Mouse (Mus musculus) intestine, postnatal 0 days (tissue): ENCODE measurements around the gene Gm17019. TPM values are rescaled to one million over a fixed set of nuclear protein-coding genes. Genes with fewer than 3 reads are reported as not detected.
"Not testable (repeated sequence)": the region's sequence is repeated elsewhere in the genome, so short reads cannot be mapped to it uniquely, and the experiment has no call there.

Source experiments
- ATAC-seq: fragments of 200-750 bp; cut with Nextera tagmentation; 2 replicates; pipeline ENCODE4 v1.8.0; 2017; ENCODE audit warnings: mild to moderate bottlenecking, moderate TSS enrichment, moderate library complexity
- H3K27ac ChIP-seq: fragments of 300-500 bp; sonication (generic); 2 replicates; pipeline ENCODE4 v1.5.1; 2014; ENCODE audit warnings: mild to moderate bottlenecking, low read depth, low read length, moderate library complexity
- H3K27me3 ChIP-seq: fragments of 300-500 bp; sonication (generic); replicated peaks from 2 replicates; pipeline ENCODE4 v1.6.1; 2014; ENCODE audit warnings: low read length, mixed read lengths; ENCODE audit not compliant: control insufficient read depth, insufficient read depth
- H3K36me3 ChIP-seq: fragments of 300-500 bp; sonication (generic); 2 replicates; pipeline ENCODE4 v1.6.1; 2014; ENCODE audit warnings: mild to moderate bottlenecking, moderate library complexity; ENCODE audit not compliant: control insufficient read depth, insufficient read depth
- H3K4me1 ChIP-seq: fragments of 300-500 bp; sonication (generic); replicated peaks from 2 replicates; pipeline ENCODE4 v1.6.1; 2014; ENCODE audit warnings: antibody characterized with exemption, low read length, mixed read lengths; ENCODE audit not compliant: control insufficient read depth, insufficient read depth
- H3K4me2 ChIP-seq: fragments of 300-500 bp; sonication (generic); replicated peaks from 2 replicates; pipeline ENCODE4 v1.6.1; 2014; ENCODE audit warnings: low read depth, mild to moderate bottlenecking, moderate library complexity
- H3K4me3 ChIP-seq: fragments of 300-500 bp; sonication (generic); 2 replicates; pipeline ENCODE4 v1.5.1; 2014; ENCODE audit warnings: low read depth, low read length
- H3K9ac ChIP-seq: fragments of 300-500 bp; sonication (generic); 2 replicates; pipeline ENCODE4 v1.6.1; 2014; ENCODE audit warnings: mild to moderate bottlenecking, low read depth, low read length
- H3K9me3 ChIP-seq: fragments of 300-500 bp; sonication (generic); 2 replicates; pipeline ENCODE4 v1.6.1; 2016; ENCODE audit warnings: mixed run types; ENCODE audit not compliant: control insufficient read depth
- WGBS: fragments of 180-500 bp; shearing (Covaris S2); extraction: QIAGEN DNeasy Blood & Tissue Kit; methylation state at CpG from one replicate; pipeline ENCODE4 v1.1.7; 2014; 5-methylcytosine and 5-hydroxymethylcytosine counted together
- polyA plus RNA-seq: library from polyadenylated mRNA; unstranded; fragments of >200 nt; fragmentation: Nextera tagmentation; extraction: Ambion mirVana; gene quantifications from 2 replicates; pipeline ENCODE4 v1.2.1, GENCODE M21; 2015

The Gm17019 gene
- polyA plus RNA-seq, 1 experiment from 2014 or later = not detected

DNA sequence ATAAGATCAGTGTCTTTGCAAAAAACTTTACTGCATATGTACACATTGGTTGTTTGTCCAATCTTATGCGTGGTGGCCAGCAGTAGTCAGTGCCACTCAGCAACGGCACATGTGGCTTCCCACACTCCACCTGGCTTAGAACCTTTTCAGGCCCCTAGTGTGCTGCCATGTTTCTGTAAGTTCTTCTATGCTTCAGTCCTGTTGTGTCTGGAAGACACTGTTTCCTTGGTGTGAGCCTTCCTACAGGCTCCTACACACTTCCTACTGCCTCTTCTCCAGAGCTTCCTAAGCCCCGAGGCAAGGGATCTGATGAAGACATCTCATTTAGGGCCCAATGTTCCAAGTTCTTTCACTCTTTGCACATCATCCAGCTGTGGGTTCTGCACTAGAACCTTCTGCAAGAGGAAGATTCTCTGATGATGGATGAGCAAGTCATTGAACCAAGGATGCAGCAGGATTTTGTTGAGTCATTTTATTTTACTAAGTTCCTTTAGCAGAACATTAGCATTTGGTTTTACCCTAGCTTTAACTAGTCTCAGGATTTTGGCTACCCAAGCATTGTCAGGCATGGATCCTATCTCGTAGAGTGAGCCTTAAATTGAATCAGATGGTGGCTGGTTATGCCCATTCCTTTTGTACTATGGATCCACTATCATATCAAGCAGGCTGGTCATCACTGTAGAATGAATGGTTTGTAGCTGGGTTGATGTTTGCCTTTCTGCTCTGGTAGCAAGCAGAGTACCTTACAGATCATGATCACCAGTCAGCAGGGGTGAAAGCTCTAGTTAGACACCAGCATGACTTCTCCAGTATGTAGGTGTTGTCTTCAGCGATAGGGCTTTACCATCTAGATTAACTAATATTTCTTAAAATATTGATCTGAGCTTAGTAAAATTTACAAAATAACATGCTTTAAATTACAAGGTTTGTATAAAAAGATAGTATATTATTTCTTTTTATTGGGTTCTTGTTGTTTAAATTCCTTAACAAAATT lies 27.9 kb downstream of the Gm17019 start:
- H3K4me2 ChIP-seq, H3K27ac ChIP-seq, H3K4me3 ChIP-seq, H3K4me1 ChIP-seq, H3K36me3 ChIP-seq, H3K9ac ChIP-seq, H3K27me3 ChIP-seq: not testable (repeated sequence)
- WGBS = 70% methylated on average over 5 of the region's 5 CpGs
- ATAC-seq = peak; percentile 86
- H3K9me3 ChIP-seq = peaks cover 11% of the 10 kb centered on the region

- ATAC-seq, H3K27me3 ChIP-seq, H3K9me3 ChIP-seq, H3K4me1 ChIP-seq, H3K36me3 ChIP-seq, H3K9ac ChIP-seq, H3K4me2 ChIP-seq, H3K27ac ChIP-seq, H3K4me3 ChIP-seq: not testable (repeated sequence)
- 80% methylated on average over 9 of the region's 9 CpGs for WGBS
These were observed 34.7 kb downstream of the Gm17019 start for GRCm38 (mm10) chr5:14998077-14998476.

DNA sequence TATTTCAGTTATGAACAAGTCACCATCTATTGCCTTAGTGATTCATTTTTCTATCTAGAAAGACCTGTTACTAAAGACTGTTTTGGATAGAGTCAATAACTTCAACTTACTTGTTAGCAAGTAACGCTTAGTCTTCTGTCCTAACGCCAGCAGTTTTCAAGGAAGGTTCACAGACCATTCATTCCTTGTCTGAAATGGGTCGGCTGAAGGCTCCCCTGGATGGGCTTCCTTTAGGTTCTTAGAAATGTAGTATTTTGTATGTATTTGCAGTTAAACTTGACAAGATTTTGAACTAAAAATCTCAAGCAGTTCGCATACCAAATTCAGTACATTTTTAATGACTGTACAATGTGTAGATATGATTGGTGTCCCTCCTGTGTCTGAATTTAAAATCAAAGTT lies 35.2 kb downstream of the Gm17019 start:
- H3K36me3 ChIP-seq, ATAC-seq, H3K9me3 ChIP-seq, H3K27ac ChIP-seq, H3K4me2 ChIP-seq, H3K4me1 ChIP-seq, H3K27me3 ChIP-seq, H3K9ac ChIP-seq, H3K4me3 ChIP-seq: not testable (repeated sequence)
- WGBS = 83% methylated on average over 4 of the region's 4 CpGs

DNA sequence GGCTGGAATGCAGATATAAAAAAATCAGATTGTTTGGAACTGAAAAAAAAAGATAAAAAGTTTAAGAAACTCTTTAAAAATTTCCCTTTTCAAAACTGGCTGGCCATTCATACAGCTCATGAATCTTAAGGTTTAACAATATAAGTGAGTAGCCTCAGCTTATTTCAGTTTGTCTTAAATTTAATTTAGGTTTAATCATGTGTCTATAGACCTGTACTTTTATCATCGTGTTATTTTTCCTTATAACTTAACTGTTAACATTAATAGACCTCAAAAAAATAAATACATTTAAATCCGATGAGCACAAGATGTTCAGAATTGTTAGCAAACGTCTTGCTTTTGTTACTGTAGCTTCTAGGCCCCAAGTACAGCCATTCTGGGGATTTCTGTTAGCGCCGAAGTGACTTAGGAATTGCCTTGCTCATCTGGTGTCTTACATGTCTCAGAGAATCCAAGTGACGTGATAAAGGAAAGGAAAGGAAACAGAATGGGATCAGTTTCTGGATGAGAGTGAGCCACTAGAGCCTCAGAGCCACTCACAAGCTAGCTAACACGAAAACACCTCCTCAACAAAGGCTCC lies 36.0 kb downstream of the Gm17019 start:
- H3K27me3 ChIP-seq, H3K4me3 ChIP-seq, H3K9me3 ChIP-seq, H3K4me1 ChIP-seq, ATAC-seq, H3K4me2 ChIP-seq, H3K9ac ChIP-seq, H3K27ac ChIP-seq, H3K36me3 ChIP-seq: not testable (repeated sequence)
- 71% methylated on average over 6 of the region's 7 CpGs for WGBS

- not testable (repeated sequence) for H3K36me3 ChIP-seq, H3K9me3 ChIP-seq, H3K27me3 ChIP-seq, H3K4me1 ChIP-seq, H3K27ac ChIP-seq, H3K9ac ChIP-seq, H3K4me2 ChIP-seq, H3K4me3 ChIP-seq
- 90% methylated on average over 6 of the region's 6 CpGs for WGBS
- ATAC-seq = peak; percentile 69
These were observed 38.7 kb downstream of the Gm17019 start for GRCm38 (mm10) chr5:14994124-14994523.

- H3K4me3 ChIP-seq, H3K27me3 ChIP-seq, H3K4me2 ChIP-seq, H3K9me3 ChIP-seq, H3K4me1 ChIP-seq, H3K9ac ChIP-seq, H3K27ac ChIP-seq, ATAC-seq, H3K36me3 ChIP-seq: not testable (repeated sequence)
- WGBS = 77% methylated on average over 7 of the region's 8 CpGs
These were observed 42.2 kb downstream of the Gm17019 start for GRCm38 (mm10) chr5:14990375-14991158.
